9 mouse cellular contexts compared by ENCODE assay signal in the genomic region with DNA sequence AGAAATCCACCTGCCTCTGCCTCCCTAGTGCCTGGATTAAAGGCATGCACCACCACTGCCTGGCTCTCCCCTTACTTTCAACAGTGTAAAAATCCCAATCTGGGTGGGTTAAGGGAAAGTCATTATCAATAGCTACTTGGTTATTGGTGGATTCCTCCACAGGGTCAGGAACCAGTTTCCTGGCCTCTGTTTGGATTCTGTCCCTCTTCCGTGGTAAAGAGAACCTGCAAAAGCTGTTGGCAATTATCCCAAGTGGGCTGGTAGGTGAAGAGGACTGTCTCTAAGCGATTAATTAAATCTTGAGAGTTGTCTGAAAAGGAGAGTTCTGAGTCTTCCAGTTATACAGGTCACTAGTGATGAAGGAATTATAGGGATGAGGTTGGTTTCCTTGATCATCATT.
"Had no signal": no experiment of that assay in that cellular context is flagged by ENCODE, and none has a peak within 500 bp of the region (broad histone marks: within the 10 kb centered on the region; RNA-seq: fewer than 3 reads in every experiment).

No protein-coding gene starts in this region.

- DNase-seq: kidney, postnatal 25 days; liver; liver, embryonic 13.5 days; liver, postnatal 0 days; lung, postnatal 14 days; right cerebral cortex, adult 18-20 months; right cerebral cortex, postnatal 25 days; thymus, adult 18-20 months; thymus, postnatal 14 days had no signal
